Mouse (Mus musculus) heart, embryonic 12.5 days (tissue): ENCODE measurements around the gene Tut7. TPM values are rescaled to one million over a fixed set of nuclear protein-coding genes. Genes with fewer than 3 reads are reported as not detected.
"Not testable (repeated sequence)": the region's sequence is repeated elsewhere in the genome, so short reads cannot be mapped to it uniquely, and the experiment has no call there.

Experiments
- ATAC-seq: fragments of 200-750 bp; cut with Nextera tagmentation; 2 replicates; pipeline ENCODE4 v1.8.0; 2017; ENCODE audit warnings: moderate TSS enrichment, moderate library complexity; ENCODE audit not compliant: insufficient number of reproducible peaks, low FRiP score
- H3K27ac ChIP-seq: fragments of 300-500 bp; sonication (generic); 2 replicates; pipeline ENCODE4 v1.5.1; 2016; ENCODE audit warnings: mild to moderate bottlenecking, moderate library complexity; ENCODE audit not compliant: poor library complexity, severe bottlenecking
- H3K27me3 ChIP-seq: fragments of 300-500 bp; sonication (generic); replicated peaks from 2 replicates; pipeline ENCODE4 v1.6.1; 2016; ENCODE audit warnings: mild to moderate bottlenecking, moderate library complexity
- H3K36me3 ChIP-seq: fragments of 300-500 bp; sonication (generic); 2 replicates; pipeline ENCODE4 v1.6.1; 2016; ENCODE audit warnings: mild to moderate bottlenecking, moderate library complexity
- H3K4me1 ChIP-seq: fragments of 300-500 bp; sonication (generic); replicated peaks from 2 replicates; pipeline ENCODE4 v1.6.1; 2016; ENCODE audit warnings: mild to moderate bottlenecking
- H3K4me2 ChIP-seq: fragments of 300-500 bp; sonication (generic); 2 replicates; pipeline ENCODE4 v1.6.1; 2016; ENCODE audit warnings: mild to moderate bottlenecking, moderate library complexity
- H3K4me3 ChIP-seq: fragments of 300-500 bp; sonication (generic); 2 replicates; pipeline ENCODE4 v1.5.1; 2016; ENCODE audit warnings: mild to moderate bottlenecking
- H3K9ac ChIP-seq: fragments of 300-500 bp; sonication (generic); 2 replicates; pipeline ENCODE4 v1.6.1; 2016; ENCODE audit warnings: mild to moderate bottlenecking, moderate library complexity
- H3K9me3 ChIP-seq: fragments of 300-500 bp; sonication (generic); replicated peaks from 2 replicates; pipeline ENCODE4 v1.6.1; 2016; ENCODE audit warnings: mild to moderate bottlenecking, moderate library complexity
- WGBS: fragments of 180-500 bp; shearing (Covaris S2); methylation state at CpG from one replicate; pipeline ENCODE4 v1.1.7; 2016; 5-methylcytosine and 5-hydroxymethylcytosine counted together
- polyA plus RNA-seq: library from polyadenylated mRNA; unstranded; fragments of >200 nt; fragmentation: Nextera tagmentation; extraction: Ambion mirVana; gene quantifications from 2 replicates; pipeline ENCODE4 v1.2.1, GENCODE M21; 2016

Gene Tut7
- polyA plus RNA-seq, 1 experiment from 2014 or later = 46.4 TPM

- no peaks in the 10 kb centered on the region for H3K9me3 ChIP-seq
- no peak overlapping the region for H3K4me3 ChIP-seq
- no peaks in the 10 kb centered on the region for H3K4me1 ChIP-seq
- H3K36me3 ChIP-seq = no peaks in the 10 kb centered on the region
- no peak overlapping the region for H3K9ac ChIP-seq
- no peak overlapping the region for H3K4me2 ChIP-seq
- no peak for ATAC-seq
- 27% methylated on average over 3 of the region's 3 CpGs for WGBS
- no peak overlapping the region for H3K27ac ChIP-seq
- H3K27me3 ChIP-seq = no peaks in the 10 kb centered on the region
These were observed 87.8 kb downstream of the Tut7 start for GRCm38 (mm10) chr13:59735190-59735589.

- H3K9ac ChIP-seq, H3K4me1 ChIP-seq, H3K36me3 ChIP-seq, ATAC-seq, H3K4me3 ChIP-seq, H3K9me3 ChIP-seq, H3K4me2 ChIP-seq, H3K27ac ChIP-seq, H3K27me3 ChIP-seq: not testable (repeated sequence)
- WGBS = 29% methylated on average over 6 of the region's 6 CpGs
These were observed 88.6 kb downstream of the Tut7 start for GRCm38 (mm10) chr13:59734347-59734746.

- no peaks in the 10 kb centered on the region for H3K36me3 ChIP-seq
- H3K9ac ChIP-seq = no peak overlapping the region
- no peak overlapping the region for H3K27ac ChIP-seq
- ATAC-seq = no peak
- no peak overlapping the region for H3K4me3 ChIP-seq
- H3K27me3 ChIP-seq = no peaks in the 10 kb centered on the region
- no peaks in the 10 kb centered on the region for H3K4me1 ChIP-seq
- H3K9me3 ChIP-seq = no peaks in the 10 kb centered on the region
- H3K4me2 ChIP-seq = no peak overlapping the region
- WGBS = 66% methylated on average over 4 of the region's 4 CpGs
These were observed 89.0 kb downstream of the Tut7 start for GRCm38 (mm10) chr13:59733936-59734335.

DNA sequence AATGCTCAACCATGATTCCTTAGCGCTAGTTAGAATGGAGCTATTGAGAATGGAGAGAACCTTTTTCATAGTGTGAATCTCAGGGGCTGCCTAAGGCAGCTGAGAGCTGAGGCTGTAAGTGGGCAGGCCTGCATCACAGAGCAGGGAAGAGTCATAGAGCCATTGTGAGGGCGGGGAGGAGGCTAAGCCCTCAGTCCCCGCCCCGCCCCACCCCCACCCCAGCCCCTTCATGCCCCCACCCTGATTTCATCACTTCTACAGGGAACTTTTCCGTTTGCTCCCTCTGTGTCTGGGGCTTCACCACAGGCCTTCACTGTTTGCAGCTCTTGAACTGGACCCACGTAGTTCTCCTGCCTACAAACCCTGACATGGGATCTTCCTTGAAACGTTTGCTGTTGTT is 91.3 kb downstream of the Tut7 start, which contains the start of gene Spata31d1d:
Gene Spata31d1d (minus strand): TSS at position 101 of the 400 bp plus-strand sequence.
- WGBS = 39% methylated on average over 7 of the region's 7 CpGs
- no peak for ATAC-seq
- no peak within 1 kb of the TSS for H3K27ac ChIP-seq
- no peak within 1 kb of the TSS for H3K4me3 ChIP-seq
- no peaks in the 10 kb centered on the region for H3K36me3 ChIP-seq
- peaks cover 3% of the 10 kb centered on the region; the same call in 1 of the 2 replicates for H3K4me1 ChIP-seq
- no peaks in the 10 kb centered on the region for H3K27me3 ChIP-seq
- H3K9me3 ChIP-seq = no peaks in the 10 kb centered on the region
- H3K9ac ChIP-seq = no peak within 1 kb of the TSS
- H3K4me2 ChIP-seq = no peak within 1 kb of the TSS

GRCm38 (mm10) chr13:59728378-59729093 is 94.4 kb downstream of the Tut7 start:
- no peak overlapping the region; the same call in 1 of the 2 replicates for H3K4me2 ChIP-seq
- H3K27me3 ChIP-seq = 0 out of 2 replicates have a peak, but pooled peaks cover 5% of the 10 kb centered on the region
- ATAC-seq = peak; percentile 83
- no peaks in the 10 kb centered on the region for H3K9me3 ChIP-seq
- H3K27ac ChIP-seq = no peak overlapping the region
- H3K36me3 ChIP-seq = no peaks in the 10 kb centered on the region
- no peak overlapping the region for H3K4me3 ChIP-seq
- 19% methylated on average over 7 of the region's 7 CpGs for WGBS
- H3K9ac ChIP-seq = no peak overlapping the region
- H3K4me1 ChIP-seq = peaks cover 8% of the 10 kb centered on the region; the same call in 1 of the 2 replicates

DNA sequence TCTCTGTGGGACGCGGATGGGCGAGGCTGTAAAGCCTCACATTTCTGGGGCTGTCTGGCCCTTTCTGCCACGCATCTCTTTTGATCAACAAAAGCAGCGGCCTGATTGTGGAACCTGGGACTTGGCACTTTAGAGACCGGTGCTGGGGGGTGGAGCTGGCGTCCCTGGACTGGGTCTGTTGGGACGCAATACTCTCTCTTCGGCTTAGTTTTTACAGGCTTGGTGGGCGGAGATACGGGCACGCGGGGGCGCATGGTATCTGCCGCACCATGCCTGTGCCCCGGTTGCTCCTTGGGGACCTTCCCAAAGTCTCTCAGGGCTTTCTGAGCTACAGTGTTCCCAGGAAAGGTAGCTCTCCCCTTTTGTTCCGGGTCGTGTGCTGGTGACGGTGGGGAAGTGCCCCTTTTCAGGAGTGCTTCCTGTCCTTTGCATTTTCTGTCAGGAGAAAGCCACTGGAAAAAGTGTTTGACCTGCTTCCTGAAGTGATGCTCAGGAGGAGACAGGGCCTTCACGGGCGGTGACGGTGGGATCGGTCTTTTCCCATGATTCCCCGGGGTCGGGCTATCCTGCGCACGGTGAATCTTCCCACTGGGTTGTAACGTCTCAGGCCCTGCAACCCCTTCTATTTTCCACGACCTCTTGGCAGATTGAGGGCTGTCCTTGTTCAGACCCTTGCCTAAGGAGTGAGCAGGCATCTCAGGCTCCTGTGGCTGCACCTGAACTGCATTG is 96.6 kb downstream of the Tut7 start:
- H3K27me3 ChIP-seq = 0 out of 2 replicates have a peak, but pooled peaks cover 5% of the 10 kb centered on the region
- H3K9ac ChIP-seq = 0 out of 2 replicates have a peak overlapping the region, but pooled peaks have one; percentile 31
- WGBS = 22% methylated on average over 29 of the region's 29 CpGs
- peak overlapping the region; percentile 30 for H3K4me3 ChIP-seq
- H3K27ac ChIP-seq = no peak overlapping the region
- H3K4me2 ChIP-seq = peak overlapping the region; percentile 60
- ATAC-seq = no peak
- H3K9me3 ChIP-seq = no peaks in the 10 kb centered on the region
- H3K4me1 ChIP-seq = peaks cover 8% of the 10 kb centered on the region; the same call in 1 of the 2 replicates
- H3K36me3 ChIP-seq = no peaks in the 10 kb centered on the region

DNA sequence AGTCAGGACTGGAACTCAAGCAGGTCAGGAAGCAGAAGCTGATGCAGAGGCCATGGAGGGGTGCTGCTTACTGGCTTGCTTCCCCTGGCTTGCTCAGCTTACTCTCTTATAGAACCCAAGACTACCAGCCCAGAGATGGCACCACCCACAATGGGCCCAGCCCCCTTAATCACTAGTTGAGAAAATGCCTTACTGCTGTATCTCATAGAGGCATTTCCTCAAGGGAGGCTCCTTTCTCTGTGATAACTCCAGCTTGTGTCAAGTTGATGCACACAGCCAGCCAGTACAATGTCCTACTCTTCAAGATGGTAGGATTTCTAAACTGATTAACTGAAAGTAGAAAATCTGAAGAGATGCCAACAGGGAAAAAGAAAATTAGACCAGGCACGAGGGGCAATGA is 100.9 kb downstream of the Tut7 start:
- not testable (repeated sequence) for H3K36me3 ChIP-seq, H3K27me3 ChIP-seq, H3K4me2 ChIP-seq, ATAC-seq, H3K4me3 ChIP-seq, H3K9ac ChIP-seq, H3K27ac ChIP-seq, H3K4me1 ChIP-seq, H3K9me3 ChIP-seq
- 71% methylated on average over 1 of the region's 1 CpGs for WGBS

Other genes starting within 250 kb of the Tut7 start
- gene Agtpbp1, start 237.9 kb downstream of the Tut7 start, polyA plus RNA-seq = 13.2 and 14.9 TPM in 2 replicates
- gene Naa35, start 237.9 kb downstream of the Tut7 start, polyA plus RNA-seq = 80.8 and 85.4 TPM in 2 replicates
- 63.2 and 67.6 TPM in 2 replicates for gene Golm1, start 147.3 kb downstream of the Tut7 start, polyA plus RNA-seq
- not detected in 2 replicates for gene 4921517D22Rik, start 129.0 kb downstream of the Tut7 start, polyA plus RNA-seq
- gene Spata31d1a, start 112.8 kb downstream of the Tut7 start, polyA plus RNA-seq = not detected in 2 replicates
- not detected in 2 replicates for gene Spata31d1b, start 110.9 kb downstream of the Tut7 start, polyA plus RNA-seq
- gene Spata31d1d, start 91.4 kb downstream of the Tut7 start, polyA plus RNA-seq = not detected in 2 replicates
- 0.17 TPM in 1 of 2 replicates, not detected in the other for gene 1700014D04Rik, start 76.4 kb downstream of the Tut7 start, polyA plus RNA-seq
- gene Isca1, start 53.3 kb downstream of the Tut7 start, polyA plus RNA-seq = 155 and 159 TPM in 2 replicates
- not detected in 2 replicates for gene Gm49354, start 40.9 kb downstream of the Tut7 start, polyA plus RNA-seq